Mouse (Mus musculus): Measurements from ENCODE around the gene Ccdc163.
"Not testable (repeated sequence)": the region's sequence is repeated elsewhere in the genome, so short reads cannot be mapped to it uniquely, and the experiment has no call there.

Gene Ccdc163

DNA sequence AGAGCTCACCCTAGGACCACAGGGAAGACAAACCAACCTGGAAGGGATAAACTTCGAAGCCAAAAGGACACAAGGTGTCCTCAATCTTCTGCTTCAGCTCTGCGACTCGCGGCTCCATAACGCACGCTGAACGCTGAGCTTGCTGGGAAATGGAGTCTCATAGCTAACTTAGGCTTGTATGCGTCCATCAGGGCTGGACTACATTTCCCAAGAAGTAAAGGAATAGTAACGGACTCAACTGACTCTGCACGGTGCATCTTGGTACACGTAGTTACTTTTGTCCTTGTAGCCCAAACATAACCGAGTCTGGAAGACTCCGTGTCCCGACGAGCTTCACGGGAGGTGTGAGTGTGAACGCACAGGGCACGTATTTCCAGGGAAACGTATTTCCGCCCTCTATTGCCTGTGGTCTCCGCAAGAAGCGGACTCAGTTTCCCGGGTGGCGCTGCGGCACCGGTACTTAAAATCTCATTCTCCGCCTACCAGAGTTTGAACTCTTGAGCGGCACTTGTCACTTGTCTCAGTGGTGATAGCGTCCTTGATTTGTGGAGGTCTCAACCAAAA lies at the start of gene Ccdc163, which contains the start of gene Mmachc:
Gene Ccdc163, plus strand, starts transcription at position 309 of the 564 bp plus-strand sequence.
Gene Mmachc, minus strand, starts transcription at position 206 of the 564 bp plus-strand sequence.
- DNase-seq = peak; percentile 91 to 97

DNA sequence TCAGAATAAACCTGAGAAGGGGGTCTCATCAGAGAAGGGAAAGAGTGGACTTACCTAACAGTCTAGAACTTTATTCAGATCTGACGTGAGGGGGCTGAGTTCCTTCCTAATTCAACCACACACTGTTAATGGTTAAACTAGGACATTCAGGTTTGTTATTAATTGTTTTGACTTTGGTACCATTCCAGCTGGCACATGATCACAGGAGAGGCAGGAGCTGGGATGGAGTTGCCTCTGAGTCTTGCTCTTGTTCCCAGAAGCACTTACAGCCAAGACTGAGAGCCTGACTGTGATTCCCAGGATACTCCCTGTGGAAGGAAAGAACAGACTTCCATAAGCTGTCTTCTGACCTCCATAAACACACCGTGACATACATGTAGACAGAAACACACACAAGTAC lies 48.8 kb upstream of the Ccdc163 start:
- peak; percentile 77 to 80 for DNase-seq

DNA sequence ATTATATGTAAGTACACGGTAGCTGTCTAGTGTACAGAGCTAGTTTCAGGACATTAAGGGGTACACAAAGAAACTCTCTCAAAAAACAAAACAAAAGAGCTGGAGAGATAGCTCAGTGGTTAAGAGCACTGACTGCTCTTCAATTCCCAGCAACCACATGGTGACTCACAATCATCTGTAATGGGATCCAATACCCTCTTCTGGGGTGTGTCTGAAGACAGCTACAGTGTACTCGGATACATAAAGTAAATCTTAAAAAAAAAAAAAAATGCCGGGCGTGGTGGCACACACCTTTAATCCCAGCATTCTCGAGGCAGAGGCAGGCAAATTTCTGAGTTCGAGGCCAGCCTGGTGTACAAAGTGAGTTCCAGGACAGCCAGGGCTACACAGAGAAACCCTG lies 48.4 kb upstream of the Ccdc163 start:
- not testable (repeated sequence) for DNase-seq

DNA sequence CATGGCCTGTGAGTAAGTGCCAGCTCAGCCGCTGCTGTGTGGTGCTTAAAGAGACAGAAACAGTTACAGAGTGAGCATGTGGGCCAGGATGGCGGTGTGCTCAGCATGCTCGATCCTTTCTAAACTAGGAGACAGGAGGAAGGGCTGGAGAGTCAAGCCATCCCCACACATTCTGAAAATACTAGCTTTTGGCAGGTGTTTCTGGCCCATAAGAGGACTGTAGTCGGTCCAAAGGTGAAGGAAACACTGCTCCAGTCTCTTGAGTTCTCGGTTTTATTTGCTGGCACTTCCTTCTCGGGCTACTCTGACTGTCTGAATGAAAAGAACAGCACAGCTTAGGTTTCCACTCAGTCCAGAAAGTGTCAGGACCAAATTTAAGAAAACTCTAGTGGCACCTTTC lies 47.5 kb upstream of the Ccdc163 start:
- peak; percentile 29 to 59 for DNase-seq

DNA sequence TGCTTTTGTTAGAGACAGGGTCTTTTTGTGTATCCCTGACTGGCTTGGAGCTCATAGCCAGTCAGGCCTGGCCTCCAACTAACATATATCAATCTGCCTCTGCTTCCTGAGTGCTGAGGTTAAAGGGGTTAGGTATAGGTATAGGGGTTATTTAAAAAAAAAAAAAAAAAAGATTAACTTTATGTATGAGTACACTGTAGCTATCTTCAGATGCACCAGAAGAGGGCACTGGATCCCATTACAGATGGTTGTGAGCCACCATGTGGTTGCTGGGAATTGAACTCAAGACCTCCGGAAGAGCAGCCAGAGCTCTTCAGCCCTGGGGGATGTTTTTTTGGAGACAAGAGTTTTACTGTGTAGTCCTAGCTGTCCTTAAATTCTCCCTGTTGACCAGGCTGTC lies 46.3 kb upstream of the Ccdc163 start:
- no peak for DNase-seq

DNA sequence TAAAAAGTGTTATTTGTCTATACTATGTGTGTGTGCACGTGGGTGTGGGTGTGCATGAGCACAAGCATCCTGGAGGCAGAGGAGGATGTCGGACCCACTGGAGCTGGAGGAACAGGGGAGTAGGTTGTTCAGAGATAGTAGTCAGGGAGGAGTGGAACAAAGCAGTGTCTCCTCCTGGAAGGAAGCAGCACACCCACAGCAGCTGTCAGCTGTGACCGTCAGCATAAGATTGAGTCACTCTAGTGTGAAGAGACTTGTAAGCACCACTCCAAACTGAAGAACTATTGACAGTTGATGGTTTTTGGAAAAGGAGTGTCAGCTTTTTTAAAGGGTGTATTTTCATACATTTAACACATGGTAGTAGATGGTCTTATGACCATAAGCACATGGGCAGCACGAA lies 41.7 kb upstream of the Ccdc163 start:
- DNase-seq = no peak

DNA sequence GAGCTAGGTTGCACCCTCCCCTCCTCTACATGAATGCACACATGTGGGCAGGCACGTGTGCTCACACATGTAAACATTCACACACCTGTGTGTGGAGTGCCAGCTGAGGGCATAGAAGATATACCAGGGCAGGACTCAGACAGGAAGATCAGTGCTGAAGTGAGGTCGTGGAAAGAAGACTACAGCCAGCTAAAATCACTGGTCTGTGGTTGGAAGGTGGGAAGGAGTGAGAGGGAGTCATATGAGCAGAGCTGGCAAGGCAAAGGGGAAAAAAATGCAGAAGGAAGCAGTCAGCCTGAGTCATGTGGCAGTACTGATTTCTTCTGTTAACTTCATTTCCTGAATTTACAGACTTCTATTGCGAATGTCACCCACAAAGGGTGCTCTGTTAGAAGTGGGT lies 40.2 kb upstream of the Ccdc163 start:
- DNase-seq = peak; percentile 25 to 64

DNA sequence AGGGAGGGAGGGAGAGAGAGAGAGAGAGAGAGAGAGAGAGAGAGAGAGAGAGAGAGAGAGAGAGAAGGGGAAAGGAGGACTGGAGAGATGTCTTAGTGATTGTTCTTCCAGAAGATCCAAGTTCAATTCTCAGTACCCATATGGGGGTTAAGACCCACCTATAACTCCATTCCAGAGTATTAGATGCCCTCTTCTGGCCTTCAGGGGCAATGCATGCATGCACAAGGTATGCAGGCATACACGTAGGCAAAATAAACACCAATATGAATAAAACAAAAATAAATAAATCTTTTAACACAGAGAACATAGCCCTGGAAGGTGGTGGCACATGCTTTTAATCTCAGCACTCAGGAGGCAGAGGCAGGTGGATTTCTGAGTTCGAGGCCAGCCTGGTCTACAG lies 39.0 kb upstream of the Ccdc163 start:
- peak; percentile 57 to 59 for DNase-seq

DNA sequence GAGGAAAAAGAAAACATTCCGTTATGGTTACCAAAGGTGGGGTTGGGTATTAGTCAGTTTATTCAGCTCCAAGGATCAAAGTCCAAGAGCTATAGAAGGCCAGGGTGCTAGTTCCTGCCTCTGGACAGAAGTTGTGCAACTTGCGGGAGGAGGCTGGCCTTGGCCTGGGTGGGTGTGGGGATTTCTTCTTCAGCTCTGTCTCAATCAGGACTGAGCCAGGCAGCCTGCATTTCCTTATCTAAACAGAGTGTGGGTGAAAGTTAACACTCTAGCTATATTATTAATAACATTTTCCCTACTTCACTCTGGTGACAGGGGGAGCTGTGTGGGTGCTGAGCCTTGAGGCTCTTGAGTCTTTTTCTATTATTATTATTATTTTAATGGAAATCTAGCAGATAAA lies 35.5 kb upstream of the Ccdc163 start:
- peak; percentile 36 to 79 for DNase-seq

DNA sequence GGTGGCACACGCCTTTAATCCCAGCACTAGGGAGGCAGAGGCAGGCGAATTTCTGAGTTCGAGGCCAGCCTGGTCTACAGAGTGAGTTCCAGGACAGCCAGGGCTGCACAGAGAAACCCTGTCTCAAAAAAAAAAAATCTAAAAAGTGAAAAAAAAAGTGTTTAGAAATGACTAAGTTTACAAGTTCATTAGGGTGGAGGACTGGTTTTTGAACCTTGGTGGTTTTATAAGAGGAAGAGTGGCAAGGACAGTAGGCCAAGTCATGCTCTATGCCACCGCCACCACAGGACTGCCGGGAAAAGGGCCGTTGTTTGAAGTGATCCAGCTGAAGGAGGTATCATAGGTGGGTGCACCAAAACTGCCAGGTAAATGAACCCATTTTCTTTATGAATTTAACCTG lies 33.5 kb upstream of the Ccdc163 start:
- not testable (repeated sequence) for DNase-seq

DNA sequence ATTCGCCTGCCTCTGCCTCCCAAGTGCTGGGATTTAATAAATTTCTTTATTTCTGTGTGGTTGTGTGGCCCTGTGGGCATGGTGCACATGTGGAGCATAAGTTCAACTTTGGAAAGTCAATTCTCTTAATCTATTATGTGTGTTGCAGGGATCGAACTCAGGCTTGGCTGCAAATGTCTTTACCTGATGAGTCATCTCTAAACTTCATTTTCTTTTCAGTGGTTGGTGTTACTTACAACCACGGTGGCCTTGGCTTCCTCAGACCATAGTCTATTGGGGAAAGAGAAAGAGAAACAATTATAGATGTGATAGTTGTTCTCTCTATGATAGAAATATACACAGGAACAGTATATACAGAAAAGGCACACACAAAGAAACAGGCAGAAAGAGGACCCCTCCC lies 32.3 kb upstream of the Ccdc163 start:
- no peak for DNase-seq

DNA sequence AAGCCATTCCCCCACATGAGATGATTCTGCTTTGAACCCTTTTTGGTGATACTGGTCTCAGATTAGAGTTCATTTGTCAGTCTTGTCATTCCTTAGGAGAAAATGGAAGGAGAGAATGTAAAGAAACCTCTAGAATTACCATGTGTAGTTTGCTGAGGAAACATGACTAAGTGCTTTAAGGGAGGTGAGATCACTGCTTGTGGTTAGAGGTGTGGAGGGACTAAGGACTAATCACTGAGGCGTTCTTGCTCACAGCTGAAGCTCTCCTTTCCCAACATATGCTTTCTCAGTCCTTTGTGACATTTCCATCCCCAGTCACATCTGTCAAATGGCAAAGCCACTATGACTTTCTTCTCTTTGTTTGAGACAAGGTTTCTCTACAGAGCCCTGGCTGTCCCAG lies 30.5 kb upstream of the Ccdc163 start:
- no peak for DNase-seq

DNA sequence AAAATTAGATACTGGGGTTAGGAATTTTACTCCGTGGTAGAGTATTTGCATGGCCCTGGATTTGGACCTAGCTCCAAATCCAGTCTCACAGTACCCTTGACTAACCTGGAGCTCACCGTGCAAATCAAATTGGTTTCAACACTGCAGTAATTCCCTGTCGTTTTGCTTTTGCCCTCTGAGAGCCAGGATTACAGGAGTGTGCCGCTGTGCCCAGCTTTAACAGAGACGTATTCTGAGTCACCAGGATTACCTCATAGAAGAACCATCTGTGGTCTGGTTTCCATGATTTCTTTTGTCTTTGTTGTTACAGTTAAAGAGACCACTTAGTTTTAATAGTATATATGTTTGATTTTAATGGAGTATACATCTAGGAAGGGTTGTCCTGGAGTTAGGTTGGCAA lies 29.2 kb upstream of the Ccdc163 start:
- DNase-seq = no peak

DNA sequence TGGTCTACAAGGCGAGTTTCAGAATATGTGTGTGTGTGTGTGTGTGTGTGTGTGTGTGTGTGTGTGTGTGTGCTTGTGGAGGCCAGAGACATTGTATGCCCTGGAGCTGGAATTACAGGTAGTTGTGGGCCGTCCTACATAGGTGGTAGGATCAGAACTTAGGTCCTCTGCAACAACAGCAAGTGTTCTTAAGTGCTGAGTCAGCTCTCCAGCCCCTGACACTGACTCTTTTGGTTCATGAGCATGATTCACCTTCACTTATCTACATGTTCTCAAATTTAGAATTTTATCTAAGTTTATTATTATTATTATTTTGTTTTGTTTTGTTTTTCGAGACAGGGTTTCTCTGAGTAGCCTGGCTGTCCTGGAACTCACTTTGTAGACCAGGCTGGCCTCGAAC lies 27.8 kb upstream of the Ccdc163 start:
- DNase-seq = not testable (repeated sequence)

DNA sequence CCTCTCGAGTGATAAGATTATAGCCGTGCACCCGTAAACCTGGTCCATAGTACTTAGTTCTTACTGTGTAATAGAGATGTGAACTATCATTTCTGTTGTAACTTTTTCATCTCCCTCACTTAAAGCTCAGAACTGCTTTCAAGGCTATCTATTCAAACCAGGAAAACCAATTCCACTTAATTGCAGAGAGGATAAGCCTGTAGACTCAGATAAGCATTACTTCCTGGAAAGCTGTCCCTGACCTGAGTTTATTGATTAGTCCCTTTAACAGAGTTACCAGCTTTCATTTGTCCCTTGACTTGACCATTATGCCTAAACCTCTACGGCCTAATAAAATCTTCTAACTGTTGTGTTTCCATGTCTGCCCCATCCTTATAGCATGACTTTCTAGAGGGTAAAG lies 24.4 kb upstream of the Ccdc163 start:
- no peak for DNase-seq

DNA sequence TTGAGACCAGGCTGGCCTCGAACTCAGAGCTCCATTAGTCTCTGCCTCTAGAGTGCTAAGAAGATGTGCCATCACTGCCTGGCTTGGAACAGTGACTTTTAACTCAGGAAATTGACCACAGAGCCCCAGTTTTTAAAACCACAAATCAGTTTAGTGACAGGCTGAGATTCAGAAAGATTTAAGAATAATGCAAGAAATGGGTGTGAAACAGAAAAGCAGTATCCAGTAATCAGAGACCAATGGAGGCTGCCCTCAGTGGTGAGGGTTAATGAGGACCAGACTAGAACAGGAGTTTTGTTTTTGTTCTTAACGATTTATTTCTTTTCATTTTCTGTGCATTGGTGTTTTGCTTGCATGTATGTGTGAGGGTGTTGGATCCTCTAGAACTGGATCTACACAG lies 23.6 kb upstream of the Ccdc163 start:
- no peak for DNase-seq

DNA sequence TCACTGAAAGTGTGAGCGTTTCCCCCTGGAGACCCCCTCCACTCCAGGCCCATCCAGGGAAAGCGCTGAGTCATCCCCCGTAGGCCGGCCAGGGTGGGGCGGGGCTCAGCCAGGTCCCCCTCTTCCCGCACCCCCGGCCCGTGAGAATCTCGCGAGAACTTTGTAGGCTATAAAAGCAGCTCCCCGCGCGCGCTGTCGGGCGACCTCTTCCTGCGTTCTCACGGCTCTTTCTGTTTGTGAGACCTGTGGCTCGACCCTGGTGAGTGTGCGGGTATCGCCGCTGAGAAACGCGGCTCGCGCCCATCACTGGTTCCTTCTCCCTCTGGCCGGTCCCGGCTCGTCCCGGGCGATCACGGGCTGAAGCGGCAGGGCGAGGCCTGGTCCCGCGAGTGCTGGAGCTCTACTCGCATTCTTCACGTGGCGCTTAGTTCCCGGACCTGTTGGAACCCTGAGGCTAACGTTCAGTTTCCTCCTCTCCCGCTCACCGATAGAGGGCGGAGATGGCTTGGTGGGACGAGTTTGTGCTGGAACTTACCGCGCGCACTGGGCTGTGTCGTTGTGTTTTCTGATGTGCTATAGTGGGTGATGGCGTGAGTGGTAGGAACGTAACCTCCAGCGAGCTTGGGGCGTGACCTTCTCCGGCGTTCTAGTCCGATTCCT lies 22.8 kb upstream of the Ccdc163 start, which contains the start of gene Prdx1:
Gene Prdx1, plus strand, starts transcription at position 143 of the 660 bp plus-strand sequence.
- DNase-seq = peak; percentile 95 to 97

DNA sequence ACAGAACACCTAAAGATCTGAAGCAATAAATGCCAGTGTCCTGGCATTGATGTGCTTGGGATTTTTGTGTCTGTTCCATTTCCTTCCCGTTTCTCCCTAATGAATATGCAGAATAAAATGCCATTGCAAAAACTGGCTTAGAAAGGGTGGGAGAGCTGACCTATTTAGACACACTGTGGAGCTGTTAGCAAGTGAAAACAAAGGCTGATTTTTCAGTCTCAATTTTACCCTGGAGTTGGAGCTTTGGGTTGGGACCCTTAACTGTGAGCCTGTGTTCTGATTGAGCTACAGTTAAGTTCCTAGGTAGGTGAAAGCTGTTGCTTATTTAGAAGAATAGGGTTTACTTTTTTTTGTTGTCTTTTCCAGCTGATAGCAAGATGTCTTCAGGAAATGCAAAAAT lies 21.3 kb upstream of the Ccdc163 start:
- no peak for DNase-seq

DNA sequence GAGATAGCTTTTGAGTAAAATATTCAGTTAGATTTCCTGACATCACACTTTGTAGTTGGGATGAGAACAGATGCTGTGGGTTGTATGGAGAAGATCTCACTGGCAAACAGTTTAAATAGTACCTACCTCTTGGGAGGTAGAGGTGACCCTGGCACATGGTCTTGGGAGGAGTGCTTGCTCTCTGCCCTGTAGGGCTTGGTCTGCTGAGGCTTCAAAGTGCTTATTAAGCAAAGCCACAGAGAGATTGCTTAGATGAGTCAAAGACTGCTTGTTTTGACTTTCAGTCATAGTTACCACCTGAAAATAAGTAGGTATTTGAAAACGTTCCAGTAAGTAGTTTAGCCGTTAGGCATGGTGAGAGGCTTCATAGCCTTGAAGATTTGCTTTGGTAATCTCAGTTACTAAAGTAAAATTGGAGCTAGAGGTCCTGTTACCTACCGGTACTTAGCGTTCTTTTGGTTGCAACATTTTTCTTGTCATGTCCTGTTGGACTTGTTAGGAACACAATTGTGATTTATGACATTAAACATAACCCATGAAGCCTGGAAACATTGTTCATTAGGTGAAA lies 18.9 kb upstream of the Ccdc163 start:
- DNase-seq = peak; percentile 40 to 84

DNA sequence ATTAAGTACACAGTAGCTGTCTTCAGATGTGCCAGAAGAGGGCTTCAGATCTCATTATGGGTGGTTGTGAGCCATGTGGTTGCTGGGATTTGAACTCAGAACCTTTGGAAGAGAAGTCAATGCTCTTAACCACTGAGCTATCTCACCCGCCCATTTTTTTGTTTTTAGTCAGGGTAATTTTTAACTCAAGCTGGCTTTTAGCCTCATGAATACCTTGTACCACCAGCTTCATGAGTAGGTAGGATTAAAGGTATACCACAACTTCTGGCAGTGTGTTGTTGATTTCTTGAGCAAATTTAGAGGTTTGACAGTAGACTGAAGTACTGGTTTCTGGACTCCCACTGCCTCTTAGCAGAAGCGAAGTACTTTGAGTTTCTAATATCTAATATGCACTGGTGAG lies 16.2 kb upstream of the Ccdc163 start:
- no peak for DNase-seq

DNA sequence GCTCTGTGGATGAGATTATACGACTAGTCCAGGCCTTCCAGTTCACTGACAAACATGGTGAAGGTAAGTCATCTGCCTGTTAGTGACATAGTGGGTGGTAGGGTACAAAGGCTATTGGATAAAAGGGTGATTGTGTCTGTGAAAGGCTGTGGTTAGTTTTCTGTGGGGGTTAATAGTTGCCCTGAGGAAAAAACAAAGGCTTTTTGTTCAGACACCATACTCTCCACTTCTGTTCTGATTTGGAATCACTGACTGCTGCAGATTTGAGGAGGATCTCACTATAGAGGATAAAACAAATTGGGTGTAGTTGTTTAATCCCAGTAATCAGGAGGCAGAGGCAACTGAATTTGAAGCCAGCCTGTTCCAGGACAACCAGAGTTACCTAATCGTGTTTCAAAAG lies 14.5 kb upstream of the Ccdc163 start:
- DNase-seq = no peak

DNA sequence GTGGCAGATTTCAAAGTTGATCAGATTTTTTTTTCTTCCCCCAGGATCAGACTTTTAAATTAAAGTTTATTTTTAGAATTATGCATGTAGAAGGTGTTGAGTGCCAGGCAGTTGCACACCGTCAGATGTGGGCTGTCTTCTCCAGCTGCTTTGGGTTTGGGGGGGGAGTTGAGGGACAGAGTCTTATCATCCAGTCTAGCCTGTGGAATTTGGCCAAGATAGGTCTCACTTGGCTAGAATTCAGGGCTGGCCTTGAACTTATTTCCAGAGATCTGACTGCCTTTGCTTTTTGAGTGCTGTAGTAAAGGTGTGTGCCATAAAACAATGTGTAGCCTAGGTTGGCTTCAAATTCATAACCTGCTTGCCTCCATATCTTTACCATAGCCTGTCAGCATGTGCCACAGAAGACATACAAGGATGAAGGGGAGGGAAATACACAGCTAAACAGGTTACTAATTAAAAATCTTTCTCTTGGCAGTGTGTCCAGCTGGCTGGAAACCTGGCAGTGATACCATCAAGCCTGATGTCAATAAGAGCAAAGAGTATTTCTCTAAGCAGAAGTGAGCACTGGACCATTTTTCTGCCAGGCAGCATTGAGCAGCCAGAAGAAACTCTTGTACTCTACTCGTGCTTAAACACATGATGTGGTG lies 9.5 kb upstream of the Ccdc163 start:
- DNase-seq = peak; percentile 60 to 67

DNA sequence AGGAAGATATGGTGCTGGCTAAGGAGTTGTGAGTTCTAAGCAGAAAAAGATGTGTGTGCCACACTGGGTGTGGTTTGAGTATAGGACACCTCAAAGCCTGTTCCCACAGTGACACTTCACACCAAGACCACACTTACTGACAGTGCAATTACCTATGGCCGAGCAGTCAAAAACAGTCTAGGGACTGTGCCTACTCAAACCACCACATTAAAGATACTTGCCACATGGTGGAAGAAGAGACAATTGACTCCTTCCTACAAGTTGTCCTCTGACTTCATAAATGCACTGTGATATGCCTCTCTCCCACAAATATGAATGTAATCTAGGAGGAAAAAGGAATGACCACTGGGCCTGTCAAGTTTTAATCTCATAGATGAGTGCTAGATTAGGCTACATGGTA lies 7.3 kb upstream of the Ccdc163 start:
- no peak for DNase-seq

DNA sequence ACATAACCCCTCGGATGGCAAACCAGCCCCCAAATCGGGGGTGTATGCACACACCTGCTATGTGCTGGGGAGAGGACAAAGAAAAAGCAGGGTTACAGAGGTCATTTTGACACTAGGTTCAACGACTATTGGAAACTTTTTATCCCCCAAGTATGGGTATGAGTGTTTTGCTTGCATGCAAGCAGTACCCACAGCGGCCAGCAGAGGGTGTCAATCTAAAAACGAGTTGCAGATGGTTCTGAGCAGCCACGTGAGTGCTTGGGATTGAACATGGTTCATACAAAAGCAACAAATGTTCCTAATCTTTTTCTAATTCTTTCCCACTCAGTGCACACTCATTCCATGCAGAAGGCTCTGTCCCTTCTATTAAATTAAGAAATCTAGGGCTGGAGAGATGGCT lies 4.5 kb upstream of the Ccdc163 start:
- peak; percentile 80 to 88 for DNase-seq
